Mouse (Mus musculus): ENCODE measurements around the gene Ier5l. TPM values are rescaled to one million over a fixed set of nuclear protein-coding genes. Genes with fewer than 3 reads are reported as not detected.
A peak's percentile ranks its signal among the peaks of the same experiment; 100 is the strongest.

The Ier5l gene
- total and polyA plus RNA-seq, 3 experiments = 0.06 TPM; not detected in 2

GRCm38 (mm10) chr2:30451525-30451924 lies 22.5 kb downstream of the Ier5l start:
- TF ChIP-seq CHD1 (IDR thresholded peaks at IDR 0.05; ENCODE audit: low read depth, low read length) (no peak), POLR2AphosphoS5 (IDR thresholded peaks at IDR 0.05; ENCODE audit: borderline replicate concordance, low read depth, low read length) (no peak), POLR2A (IDR thresholded peaks at IDR 0.05; ENCODE audit: control insufficient read depth in 1 of 2, insufficient read depth in 1 of 2, low read depth in 1 of 2, low read length in 2 of 2, poor library complexity in 1 of 2) (no peak), SIN3A (IDR thresholded peaks at IDR 0.05; ENCODE audit: low read length) (no peak), BHLHE40 (IDR thresholded peaks at IDR 0.05; ENCODE audit: borderline replicate concordance, low read depth, low read length) (no peak), ZC3H11A (IDR thresholded peaks at IDR 0.05; ENCODE audit: low read depth, low read length) (no peak), CHD2 (IDR thresholded peaks at IDR 0.05; ENCODE audit: low read length) (no peak), MAFK (IDR thresholded peaks at IDR 0.05; ENCODE audit: borderline replicate concordance, low read depth, low read length) (no peak), MYC (IDR thresholded peaks at IDR 0.05; ENCODE audit: low read depth, low read length) (no peak), EP300 (IDR thresholded peaks at IDR 0.05; ENCODE audit: low read depth in 1 of 2, low read length in 2 of 2) (no peak), MYB (IDR thresholded peaks at IDR 0.05; ENCODE audit: low read depth, low read length) (no peak), KAT2A (conservative IDR thresholded peaks at IDR 0.05; ENCODE audit: low read depth, low read length) (no peak), E2F4 (IDR thresholded peaks at IDR 0.05; ENCODE audit: borderline replicate concordance, low read depth, low read length) (no peak), GATA1 (IDR thresholded peaks at IDR 0.05; ENCODE audit: low read depth, low read length) (no peak), ZMIZ1 (IDR thresholded peaks at IDR 0.05; ENCODE audit: low read depth, low read length) (no peak), MAX (IDR thresholded peaks at IDR 0.05; ENCODE audit: low read length) (no peak), RAD21 (IDR thresholded peaks at IDR 0.05; ENCODE audit: low read depth, low read length) (no peak)
- Histone ChIP-seq H3K9ac (ENCODE audit: control insufficient read depth, low read depth, low read length, poor library complexity, severe bottlenecking) (no peak overlapping the region), H3K79me2 (ENCODE audit: control insufficient read depth, insufficient read depth, low read length, poor library complexity) (no peaks in the 10 kb centered on the region), H3K36me3 (ENCODE audit: control insufficient read depth in 1 of 2, insufficient read depth in 2 of 2, low read length in 2 of 2) (peaks cover 2 to 5% of the 10 kb centered on the region in 2 experiments; a peak in 3 of 4 replicates), H3K4me3 (ENCODE audit: control insufficient read depth in 1 of 2, insufficient read depth in 1 of 2, low read depth in 2 of 2, low read length in 2 of 2) (no peak overlapping the region), H3K27ac (ENCODE audit: control insufficient read depth, low read depth, low read length) (no peak overlapping the region), H3K27me3 (ENCODE audit: control insufficient read depth in 1 of 2, insufficient read depth in 2 of 2, low read length in 2 of 2) (no peaks in the 10 kb centered on the region), H3K9me3 (replicated peaks; ENCODE audit: insufficient read depth, low read length) (no peaks in the 10 kb centered on the region), H3K4me1 (ENCODE audit: control insufficient read depth in 1 of 2, insufficient read depth in 2 of 2, low read length in 2 of 2) (peaks cover 0 to 9% of the 10 kb centered on the region in 2 experiments; a peak in 3 of 4 replicates)
- DNase-seq (ENCODE audit: low read depth, low spot score) = no peak

DNA sequence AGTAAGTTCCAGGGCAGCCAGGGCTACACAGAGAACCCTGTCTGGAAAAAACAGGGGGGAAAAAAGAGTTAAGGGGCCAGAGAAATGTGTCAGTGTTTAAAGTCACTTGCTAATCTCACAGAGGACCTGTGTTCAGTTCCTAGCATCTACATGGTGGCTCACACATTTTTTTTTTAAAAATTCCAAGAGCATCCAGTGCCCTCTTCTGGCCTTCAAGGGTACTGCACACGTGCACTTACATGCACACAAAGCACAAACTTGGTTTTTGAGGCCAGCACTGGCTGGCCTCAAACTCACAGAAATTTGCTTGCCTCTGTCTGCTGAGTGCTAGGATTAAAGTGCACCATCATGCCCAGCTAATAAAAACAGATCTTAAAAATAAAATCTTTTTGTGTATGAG lies 23.5 kb downstream of the Ier5l start:
- Histone ChIP-seq H3K36me3 (ENCODE audit: control insufficient read depth in 1 of 2, insufficient read depth in 2 of 2, low read length in 2 of 2) (peaks cover 2 to 5% of the 10 kb centered on the region in 2 experiments; a peak in 3 of 4 replicates), H3K9me3 (replicated peaks; ENCODE audit: insufficient read depth, low read length) (no peaks in the 10 kb centered on the region), H3K9ac (ENCODE audit: control insufficient read depth, low read depth, low read length, poor library complexity, severe bottlenecking) (no peak overlapping the region), H3K27ac (ENCODE audit: control insufficient read depth, low read depth, low read length) (no peak overlapping the region), H3K27me3 (ENCODE audit: control insufficient read depth in 1 of 2, insufficient read depth in 2 of 2, low read length in 2 of 2) (no peaks in the 10 kb centered on the region), H3K4me3 (ENCODE audit: control insufficient read depth in 1 of 2, insufficient read depth in 1 of 2, low read depth in 2 of 2, low read length in 2 of 2) (no peak overlapping the region), H3K79me2 (ENCODE audit: control insufficient read depth, insufficient read depth, low read length, poor library complexity) (no peaks in the 10 kb centered on the region), H3K4me1 (ENCODE audit: control insufficient read depth in 1 of 2, insufficient read depth in 2 of 2, low read length in 2 of 2) (peaks cover 0 to 9% of the 10 kb centered on the region in 2 experiments; a peak in 3 of 4 replicates)
- peak; percentile 22; the same call in 1 of the 2 replicates for TF ChIP-seq SMC3 (IDR thresholded peaks at IDR 0.05; ENCODE audit: low read depth, low read length)
- TF ChIP-seq MYB (IDR thresholded peaks at IDR 0.05; ENCODE audit: low read depth, low read length) = no peak
- TF ChIP-seq POLR2A (IDR thresholded peaks at IDR 0.05; ENCODE audit: control insufficient read depth in 1 of 2, insufficient read depth in 1 of 2, low read depth in 1 of 2, low read length in 2 of 2, poor library complexity in 1 of 2) = 0 out of 4 replicates have a peak, but pooled peaks of 1 of the 2 experiments have one; percentile 1
- peak; percentile 55 to 79 (median 56) for TF ChIP-seq CTCF (IDR thresholded peaks at IDR 0.05 in 2 of 3, conservative IDR thresholded peaks at IDR 0.05 in 1 of 3; ENCODE audit: control insufficient read depth in 1 of 3, insufficient read depth in 1 of 3, low read depth in 2 of 3, low read length in 3 of 3, poor library complexity in 1 of 3, severe bottlenecking in 1 of 3)
- no peak for TF ChIP-seq EP300 (IDR thresholded peaks at IDR 0.05; ENCODE audit: low read depth in 1 of 2, low read length in 2 of 2)
- TF ChIP-seq ZNF384 (IDR thresholded peaks at IDR 0.05; ENCODE audit: low read depth, low read length) = peak; percentile 93
- 0 out of 2 replicates have a peak, but pooled peaks have one; percentile 24 for TF ChIP-seq MYC (IDR thresholded peaks at IDR 0.05; ENCODE audit: low read depth, low read length)
- TF ChIP-seq GATA1 (IDR thresholded peaks at IDR 0.05; ENCODE audit: low read depth, low read length) = no peak
- TF ChIP-seq JUND (IDR thresholded peaks at IDR 0.05; ENCODE audit: low read depth, low read length) = no peak
- no peak for TF ChIP-seq KAT2A (conservative IDR thresholded peaks at IDR 0.05; ENCODE audit: low read depth, low read length)
- TF ChIP-seq USF2 (IDR thresholded peaks at IDR 0.05; ENCODE audit: borderline replicate concordance in 1 of 2, insufficient read depth in 1 of 2, low read depth in 1 of 2, low read length in 2 of 2) = no peak
- DNase-seq (ENCODE audit: low read depth, low spot score) = peak; percentile 57
